Mouse (Mus musculus) thymus, adult 2 months (tissue): ENCODE results near the gene Dpp6.

ENCODE experiments used
- CTCF ChIP-seq: fragments of 200-500 bp; IDR thresholded peaks from 2 replicates; pipeline ENCODE4 v1.5.1; 2012; ENCODE audit warnings: mild to moderate bottlenecking, control low read depth, low read length, moderate library complexity, borderline replicate concordance; ENCODE audit not compliant: control insufficient read depth, poor library complexity, insufficient read depth; ENCODE audit errors: extremely low read depth
- POLR2A ChIP-seq: fragments of 200-500 bp; IDR thresholded peaks from 2 replicates; pipeline ENCODE4 v1.6.1; 2012; ENCODE audit warnings: mild to moderate bottlenecking, low read length, control low read depth, moderate library complexity; ENCODE audit not compliant: control insufficient read depth, poor library complexity, insufficient read depth; ENCODE audit errors: extremely low read depth

DNA sequence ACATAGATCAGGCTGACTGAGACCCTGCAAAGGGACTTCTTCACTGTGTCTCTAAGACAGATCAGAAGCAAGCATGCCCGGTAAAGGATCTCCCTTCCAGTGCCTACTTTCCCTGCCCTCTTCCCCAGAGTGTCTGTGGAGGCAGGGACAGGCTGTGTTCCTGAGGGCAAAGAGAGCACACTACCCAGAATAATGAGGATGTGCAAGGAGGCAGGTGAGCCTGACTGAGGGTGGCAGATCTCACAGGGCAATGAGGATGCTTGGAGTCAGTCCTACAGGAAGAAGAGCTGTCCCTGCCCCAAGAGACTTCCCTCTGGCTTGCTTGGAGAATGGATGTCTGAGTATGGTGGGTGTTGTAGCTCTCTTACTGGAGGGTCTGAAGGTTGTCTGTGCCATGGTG lies 445.7 kb downstream of the Dpp6 start:
- no peak for TF ChIP-seq CTCF
- no peak for TF ChIP-seq POLR2A
